Mouse (Mus musculus): ENCODE results near the gene Hist2h2aa2.

DNA sequence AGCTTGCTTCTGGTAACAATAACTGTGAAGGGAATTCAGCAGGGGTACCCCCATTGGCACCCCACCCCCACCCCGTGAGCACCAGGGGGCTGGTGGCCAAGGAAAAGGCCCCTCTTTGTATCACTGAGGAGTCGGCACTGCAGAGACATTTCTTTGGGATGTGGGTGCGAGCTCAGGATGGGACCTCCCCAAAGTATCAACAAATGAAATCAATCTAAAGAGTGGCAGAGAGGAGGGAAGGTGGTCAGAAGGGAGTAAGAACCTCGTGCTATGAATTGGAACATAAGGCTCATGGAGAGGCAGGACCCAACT is 8.9 kb upstream of the Hist2h2aa2 start:
- TF ChIP-seq POLR2A (IDR thresholded peaks at IDR 0.05; ENCODE audit: insufficient read length, low read depth) (no peak), MAX (IDR thresholded peaks at IDR 0.05; ENCODE audit: low read depth) (no peak), E2F4 (IDR thresholded peaks at IDR 0.05; ENCODE audit: insufficient read depth) (no peak), CEBPB (IDR thresholded peaks at IDR 0.05; ENCODE audit: insufficient read depth, poor library complexity, severe bottlenecking) (no peak), TCF12 (IDR thresholded peaks at IDR 0.05; ENCODE audit: insufficient read depth, poor library complexity, severe bottlenecking) (no peak), POLR2AphosphoS2 (IDR thresholded peaks at IDR 0.05; ENCODE audit: insufficient read length, low read depth) (no peak)

All from myocyte (in vitro differentiated cells).